Mouse (Mus musculus) adrenal gland, adult (tissue): Measurements from ENCODE around the gene Gm37596.
"Not testable (repeated sequence)": the region's sequence is repeated elsewhere in the genome, so short reads cannot be mapped to it uniquely, and the experiment has no call there.

Experiments used
- DNase-seq, 2 experiments: peaks; one replicate each; pipeline ENCODE4 v3.0.0; 2022 to 2023; ENCODE audit warnings: low spot score in 1 of 2; ENCODE audit not compliant: inconsistent age in 2 of 2

The Gm37596 gene

GRCm38 (mm10) chr3:93692970-93693369 is at the start of gene Gm37596:
Gene Gm37596 (minus strand): TSS chr3:93693070.
- DNase-seq, result not testable (repeated sequence)

GRCm38 (mm10) chr3:93708969-93709637 is 16.2 kb upstream of the Gm37596 start:
- DNase-seq, result not testable (repeated sequence)

GRCm38 (mm10) chr3:93676210-93676609 is 16.7 kb downstream of the Gm37596 start, which contains the start of gene Tdpoz1:
Gene Tdpoz1 (minus strand): TSS chr3:93676310.
- DNase-seq, result not testable (repeated sequence)

- not testable (repeated sequence) for DNase-seq
These were observed 21.9 kb downstream of the Gm37596 start for GRCm38 (mm10) chr3:93670805-93671503.

GRCm38 (mm10) chr3:93654260-93654659 is 38.6 kb downstream of the Gm37596 start:
- no peak for DNase-seq

DNA sequence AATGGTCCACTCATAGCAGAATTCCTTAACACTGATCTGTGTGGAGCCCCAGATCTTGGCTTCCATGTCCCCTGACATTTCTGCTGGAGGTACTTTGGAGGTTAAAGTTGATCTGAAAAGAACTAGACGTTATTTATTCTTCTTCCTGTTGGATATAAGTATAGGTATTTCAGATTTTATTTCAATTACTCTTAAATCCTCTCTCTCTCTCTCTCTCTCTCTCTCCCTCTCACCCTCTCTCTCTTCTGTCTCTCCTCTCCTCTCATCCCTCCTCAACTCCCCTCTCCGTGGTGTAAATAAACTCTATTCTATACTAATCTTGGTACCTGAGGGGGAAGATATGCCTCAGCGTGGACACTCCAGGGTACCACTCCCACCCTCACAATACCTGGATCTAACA is 40.3 kb downstream of the Gm37596 start, which contains the start of gene Tdpoz2:
TSS of gene Tdpoz2 (minus strand) at position 101 of the 400 bp plus-strand sequence.
- DNase-seq, result no peak
